Mouse (Mus musculus) hindbrain, embryonic 12.5 days (tissue): ENCODE data around the gene Grb14. TPM values are rescaled to one million over a fixed set of nuclear protein-coding genes. Genes with fewer than 3 reads are reported as not detected.

Experiments
- ATAC-seq: fragments of 200-750 bp; cut with Nextera tagmentation; 2 replicates; pipeline ENCODE4 v1.8.0; 2017; ENCODE audit warnings: moderate TSS enrichment; ENCODE audit not compliant: low FRiP score
- H3K27ac ChIP-seq: fragments of 300-500 bp; sonication (generic); 2 replicates; pipeline ENCODE4 v1.5.1; 2016; ENCODE audit warnings: mild to moderate bottlenecking
- H3K27me3 ChIP-seq: fragments of 300-500 bp; sonication (generic); 2 replicates; pipeline ENCODE4 v1.6.1; 2016; ENCODE audit warnings: mild to moderate bottlenecking
- H3K36me3 ChIP-seq: fragments of 300-500 bp; sonication (generic); 2 replicates; pipeline ENCODE4 v1.6.1; 2016; ENCODE audit warnings: mild to moderate bottlenecking
- H3K4me1 ChIP-seq: fragments of 300-500 bp; sonication (generic); 2 replicates; pipeline ENCODE4 v1.6.1; 2016
- H3K4me2 ChIP-seq: fragments of 300-500 bp; sonication (generic); replicated peaks from 2 replicates; pipeline ENCODE4 v1.6.1; 2016; ENCODE audit warnings: mild to moderate bottlenecking
- H3K4me3 ChIP-seq: fragments of 300-500 bp; sonication (generic); 2 replicates; pipeline ENCODE4 v1.5.1; 2016; ENCODE audit warnings: mild to moderate bottlenecking
- H3K9ac ChIP-seq: fragments of 300-500 bp; sonication (generic); 2 replicates; pipeline ENCODE4 v1.6.1; 2016; ENCODE audit warnings: mild to moderate bottlenecking, moderate library complexity
- H3K9me3 ChIP-seq: fragments of 300-500 bp; sonication (generic); replicated peaks from 2 replicates; pipeline ENCODE4 v1.6.1; 2016; ENCODE audit warnings: mild to moderate bottlenecking
- WGBS: fragments of 180-500 bp; shearing (Covaris S2); methylation state at CpG from one replicate; pipeline ENCODE4 v1.1.7; 2016; 5-methylcytosine and 5-hydroxymethylcytosine counted together
- polyA plus RNA-seq: library from polyadenylated mRNA; unstranded; fragments of >200 nt; fragmentation: Nextera tagmentation; extraction: Ambion mirVana; gene quantifications from 2 replicates; pipeline ENCODE4 v1.2.1, GENCODE M21; 2016

Grb14 gene
- polyA plus RNA-seq, 1 experiment from 2014 or later, result 11.7 TPM

GRCm38 (mm10) chr2:65014552-65014951 is 10.2 kb downstream of the Grb14 start:
- whole genome bisulfite sequencing, result 79% methylated on average over 3 of the region's 3 CpGs
- no peaks in the 10 kb centered on the region for H3K36me3 ChIP-seq
- H3K27ac ChIP-seq, result no peak overlapping the region
- no peak for ATAC-seq
- no peaks in the 10 kb centered on the region for H3K27me3 ChIP-seq
- H3K4me1 ChIP-seq, result no peaks in the 10 kb centered on the region
- H3K9ac ChIP-seq, result no peak overlapping the region
- no peak overlapping the region for H3K4me3 ChIP-seq
- no peak overlapping the region for H3K4me2 ChIP-seq
- no peaks in the 10 kb centered on the region for H3K9me3 ChIP-seq

- no peaks in the 10 kb centered on the region for H3K36me3 ChIP-seq
- no peak overlapping the region for H3K27ac ChIP-seq
- H3K9ac ChIP-seq, result no peak overlapping the region
- no peaks in the 10 kb centered on the region for H3K4me1 ChIP-seq
- no peaks in the 10 kb centered on the region for H3K27me3 ChIP-seq
- WGBS, result 92% methylated on average over 3 of the region's 3 CpGs
- no peak overlapping the region for H3K4me2 ChIP-seq
- no peak for ATAC-seq
- H3K9me3 ChIP-seq, result no peaks in the 10 kb centered on the region
- no peak overlapping the region for H3K4me3 ChIP-seq
Observed at GRCm38 (mm10) chr2:65010105-65010504, 14.7 kb downstream of the Grb14 start.

GRCm38 (mm10) chr2:65007396-65007795 is 17.4 kb downstream of the Grb14 start:
- H3K9ac ChIP-seq, result no peak overlapping the region
- no peaks in the 10 kb centered on the region for H3K4me1 ChIP-seq
- no peak overlapping the region for H3K4me2 ChIP-seq
- no peaks in the 10 kb centered on the region for H3K9me3 ChIP-seq
- H3K4me3 ChIP-seq, result no peak overlapping the region
- H3K27ac ChIP-seq, result no peak overlapping the region
- H3K36me3 ChIP-seq, result no peaks in the 10 kb centered on the region
- WGBS, result 66% methylated on average over 2 of the region's 2 CpGs
- ATAC-seq, result no peak
- H3K27me3 ChIP-seq, result no peaks in the 10 kb centered on the region

GRCm38 (mm10) chr2:65005044-65005443 is 19.7 kb downstream of the Grb14 start:
- Histone ChIP-seq H3K27ac (no peak overlapping the region), H3K9ac (no peak overlapping the region), H3K36me3 (no peaks in the 10 kb centered on the region), H3K4me2 (no peak overlapping the region), H3K9me3 (no peaks in the 10 kb centered on the region), H3K27me3 (no peaks in the 10 kb centered on the region), H3K4me1 (no peaks in the 10 kb centered on the region), H3K4me3 (no peak overlapping the region)
- no peak for ATAC-seq

GRCm38 (mm10) chr2:65003433-65003832 is 21.4 kb downstream of the Grb14 start:
- no peak for ATAC-seq
- 49% methylated on average over 2 of the region's 2 CpGs for WGBS
- no peaks in the 10 kb centered on the region for H3K9me3 ChIP-seq

GRCm38 (mm10) chr2:65002631-65003030 is 22.2 kb downstream of the Grb14 start:
- Histone ChIP-seq H3K27me3 (no peaks in the 10 kb centered on the region), H3K27ac (no peak overlapping the region), H3K4me2 (no peak overlapping the region), H3K9me3 (no peaks in the 10 kb centered on the region), H3K4me1 (no peaks in the 10 kb centered on the region), H3K4me3 (no peak overlapping the region), H3K9ac (no peak overlapping the region), H3K36me3 (no peaks in the 10 kb centered on the region)
- ATAC-seq, result no peak
- WGBS, result 88% methylated on average over 3 of the region's 3 CpGs

More at GRCm38 (mm10) chr2:65003433-65003832, 21.4 kb downstream of the Grb14 start:
- no peaks in the 10 kb centered on the region for H3K4me1 ChIP-seq
- no peak overlapping the region for H3K9ac ChIP-seq
- H3K27ac ChIP-seq, result no peak overlapping the region
- H3K4me3 ChIP-seq, result no peak overlapping the region
- H3K4me2 ChIP-seq, result no peak overlapping the region
- H3K36me3 ChIP-seq, result no peaks in the 10 kb centered on the region
- H3K27me3 ChIP-seq, result no peaks in the 10 kb centered on the region

- no peak overlapping the region for H3K4me2 ChIP-seq
- H3K27me3 ChIP-seq, result no peaks in the 10 kb centered on the region
- no peaks in the 10 kb centered on the region for H3K4me1 ChIP-seq
- 73% methylated on average over 2 of the region's 2 CpGs for WGBS
- no peak overlapping the region for H3K27ac ChIP-seq
- H3K36me3 ChIP-seq, result no peaks in the 10 kb centered on the region
- H3K9me3 ChIP-seq, result no peaks in the 10 kb centered on the region
- H3K9ac ChIP-seq, result no peak overlapping the region
- H3K4me3 ChIP-seq, result no peak overlapping the region
- no peak for ATAC-seq
Observed at GRCm38 (mm10) chr2:64995048-64995447, 29.7 kb downstream of the Grb14 start.

GRCm38 (mm10) chr2:64989426-64990187 is 35.2 kb downstream of the Grb14 start:
- Histone ChIP-seq H3K27me3 (no peaks in the 10 kb centered on the region), H3K4me3 (no peak overlapping the region), H3K4me2 (no peak overlapping the region), H3K4me1 (no peaks in the 10 kb centered on the region), H3K9ac (no peak overlapping the region), H3K9me3 (no peaks in the 10 kb centered on the region), H3K27ac (no peak overlapping the region), H3K36me3 (no peaks in the 10 kb centered on the region)
- WGBS, result 92% methylated on average over 2 of the region's 2 CpGs
- ATAC-seq, result no peak

GRCm38 (mm10) chr2:64987782-64988181 is 37.0 kb downstream of the Grb14 start:
- Histone ChIP-seq H3K9me3 (peaks cover 8% of the 10 kb centered on the region), H3K4me3 (no peak overlapping the region), H3K4me1 (no peaks in the 10 kb centered on the region), H3K4me2 (no peak overlapping the region), H3K36me3 (no peaks in the 10 kb centered on the region), H3K27me3 (no peaks in the 10 kb centered on the region), H3K9ac (no peak overlapping the region), H3K27ac (no peak overlapping the region)
- WGBS, result 78% methylated on average over 3 of the region's 3 CpGs
- ATAC-seq, result no peak

- no peaks in the 10 kb centered on the region for H3K27me3 ChIP-seq
- H3K36me3 ChIP-seq, result no peaks in the 10 kb centered on the region
- peaks cover 3% of the 10 kb centered on the region; the same call in 1 of the 2 replicates for H3K4me1 ChIP-seq
- H3K27ac ChIP-seq, result no peak overlapping the region
- no peaks in the 10 kb centered on the region for H3K9me3 ChIP-seq
- no peak overlapping the region for H3K4me3 ChIP-seq
- 68% methylated on average over 5 of the region's 5 CpGs for WGBS
- H3K9ac ChIP-seq, result no peak overlapping the region
- H3K4me2 ChIP-seq, result no peak overlapping the region
- no peak for ATAC-seq
Observed at GRCm38 (mm10) chr2:64975546-64975945, 49.2 kb downstream of the Grb14 start.

GRCm38 (mm10) chr2:64974549-64974948 is 50.2 kb downstream of the Grb14 start:
- ATAC-seq, result no peak
- Histone ChIP-seq H3K4me2 (no peak overlapping the region), H3K9ac (no peak overlapping the region), H3K9me3 (no peaks in the 10 kb centered on the region), H3K27ac (no peak overlapping the region), H3K36me3 (no peaks in the 10 kb centered on the region), H3K4me1 (peaks cover 3% of the 10 kb centered on the region; the same call in 1 of the 2 replicates), H3K4me3 (no peak overlapping the region), H3K27me3 (no peaks in the 10 kb centered on the region)
- WGBS, result 79% methylated on average over 2 of the region's 2 CpGs

GRCm38 (mm10) chr2:64973819-64974441 is 50.9 kb downstream of the Grb14 start:
- Histone ChIP-seq H3K9ac (no peak overlapping the region), H3K4me1 (peaks cover 3% of the 10 kb centered on the region; the same call in 1 of the 2 replicates), H3K4me2 (no peak overlapping the region), H3K27me3 (no peaks in the 10 kb centered on the region), H3K36me3 (no peaks in the 10 kb centered on the region), H3K4me3 (no peak overlapping the region), H3K9me3 (no peaks in the 10 kb centered on the region), H3K27ac (no peak overlapping the region)
- 87% methylated on average over 10 of the region's 10 CpGs for WGBS
- no peak for ATAC-seq

GRCm38 (mm10) chr2:64973125-64973524 is 51.7 kb downstream of the Grb14 start:
- peaks cover 3% of the 10 kb centered on the region; the same call in 1 of the 2 replicates for H3K4me1 ChIP-seq
- ATAC-seq, result no peak
- H3K9me3 ChIP-seq, result no peaks in the 10 kb centered on the region
- H3K36me3 ChIP-seq, result no peaks in the 10 kb centered on the region
- H3K4me2 ChIP-seq, result no peak overlapping the region
- H3K27ac ChIP-seq, result no peak overlapping the region
- no peaks in the 10 kb centered on the region for H3K27me3 ChIP-seq
- H3K4me3 ChIP-seq, result no peak overlapping the region
- 50% methylated on average over 1 of the region's 1 CpGs for WGBS
- H3K9ac ChIP-seq, result no peak overlapping the region
